Mouse (Mus musculus): ENCODE data around the gene Zfp541. TPM values are rescaled to one million over a fixed set of nuclear protein-coding genes. Genes with fewer than 3 reads are reported as not detected.

The Zfp541 gene
- total RNA-seq, 2 experiments from 2014 or later: 0.22 to 0.23 TPM

- DNase-seq (ENCODE audit: low spot score in 2 of 2): no peak
Measured at GRCm38 (mm10) chr7:16120262-16120600, 58.6 kb downstream of the Zfp541 start.

- DNase-seq (ENCODE audit: low spot score in 2 of 2): no peak
Measured at GRCm38 (mm10) chr7:16125829-16126228, 64.2 kb downstream of the Zfp541 start.

GRCm38 (mm10) chr7:16128344-16128743 is 66.7 kb downstream of the Zfp541 start:
- DNase-seq (ENCODE audit: low spot score in 2 of 2): no peak

GRCm38 (mm10) chr7:16128899-16129298 is 67.3 kb downstream of the Zfp541 start:
- no peak for DNase-seq (ENCODE audit: low spot score in 2 of 2)

- peak; percentile 43 for DNase-seq (ENCODE audit: low spot score in 2 of 2)
Measured at GRCm38 (mm10) chr7:16129421-16129845, 67.8 kb downstream of the Zfp541 start, which contains the start of gene Slc8a2. Gene Slc8a2, plus strand, starts transcription at chr7:16129826.

- DNase-seq (ENCODE audit: low spot score in 2 of 2): no peak
Measured at GRCm38 (mm10) chr7:16129846-16130691, 68.5 kb downstream of the Zfp541 start.

GRCm38 (mm10) chr7:16130956-16131634 is 69.5 kb downstream of the Zfp541 start:
- DNase-seq (ENCODE audit: low spot score in 2 of 2): no peak

GRCm38 (mm10) chr7:16132161-16132581 is 70.6 kb downstream of the Zfp541 start:
- DNase-seq (ENCODE audit: low spot score in 2 of 2): no peak

- no peak for DNase-seq (ENCODE audit: low spot score in 2 of 2)
Measured at GRCm38 (mm10) chr7:16132926-16133325, 71.3 kb downstream of the Zfp541 start.

- no peak for DNase-seq (ENCODE audit: low spot score in 2 of 2)
Measured at GRCm38 (mm10) chr7:16133691-16134090, 72.1 kb downstream of the Zfp541 start.

- DNase-seq (ENCODE audit: low spot score in 2 of 2): no peak
Measured at GRCm38 (mm10) chr7:16134951-16135392, 73.4 kb downstream of the Zfp541 start.

Other genes starting within 250 kb of the Zfp541 start
- not detected for gene Obox6, start 222.1 kb upstream of the Zfp541 start, total RNA-seq (2021)
- not detected for gene Crx, start 181.8 kb upstream of the Zfp541 start, total RNA-seq (2021)
- gene Crxos, start 179.2 kb upstream of the Zfp541 start, total RNA-seq (2021): under 1 TPM; 0.54 to 0.81 TPM
- gene Selenow, start 139.4 kb upstream of the Zfp541 start, total RNA-seq (2021): 100 to 1,000 TPM; 186 to 204 TPM
- gene Nop53, start 115.7 kb upstream of the Zfp541 start, total RNA-seq (2021): 100 to 1,000 TPM; 238 to 243 TPM
- 10 to 100 TPM; 71.9 to 77.5 TPM for gene Ehd2, start 94.2 kb upstream of the Zfp541 start, total RNA-seq (2021)
- gene Bicra, start 13.9 kb upstream of the Zfp541 start, total RNA-seq (2021): 10 to 100 TPM; 14.4 to 14.6 TPM
- gene Napa, start 36.6 kb downstream of the Zfp541 start, total RNA-seq (2021): 100 to 1,000 TPM; 130 to 136 TPM
- 10 to 100 TPM; 29.1 to 29.3 TPM for gene Kptn, start 58.1 kb downstream of the Zfp541 start, total RNA-seq (2021)
- 1 to 10 TPM; 6.5 to 7.6 TPM for gene Slc8a2, start 68.0 kb downstream of the Zfp541 start, total RNA-seq (2021)
- 10 to 100 TPM; 18.8 to 22.0 TPM for gene Meis3, start 113.3 kb downstream of the Zfp541 start, total RNA-seq (2021)
- gene Dhx34, start 160.2 kb downstream of the Zfp541 start, total RNA-seq (2021): 10 to 100 TPM; 20.9 to 21.9 TPM
- under 1 TPM; 0.45 to 0.48 TPM for gene C5ar2, start 182.3 kb downstream of the Zfp541 start, total RNA-seq (2021)
- gene C5ar1, start 197.7 kb downstream of the Zfp541 start, total RNA-seq (2021): 1 to 10 TPM; 4.8 to 6.2 TPM
- gene Inafm1, start 211.8 kb downstream of the Zfp541 start, total RNA-seq (2021): 10 to 100 TPM; 35.6 to 41.5 TPM
- gene Ccdc9, start 225.0 kb downstream of the Zfp541 start, total RNA-seq (2021): 100 to 1,000 TPM; 103 to 116 TPM
- gene Bbc3, start 246.6 kb downstream of the Zfp541 start, total RNA-seq (2021): 1 to 10 TPM; 9.6 to 9.9 TPM

Data from adrenal gland, postnatal 4 days (tissue).